Mouse (Mus musculus): ENCODE data around the gene Serpinb9f.
"Not testable (repeated sequence)": the region's sequence is repeated elsewhere in the genome, so short reads cannot be mapped to it uniquely, and the experiment has no call there.

Gene Serpinb9f

DNA sequence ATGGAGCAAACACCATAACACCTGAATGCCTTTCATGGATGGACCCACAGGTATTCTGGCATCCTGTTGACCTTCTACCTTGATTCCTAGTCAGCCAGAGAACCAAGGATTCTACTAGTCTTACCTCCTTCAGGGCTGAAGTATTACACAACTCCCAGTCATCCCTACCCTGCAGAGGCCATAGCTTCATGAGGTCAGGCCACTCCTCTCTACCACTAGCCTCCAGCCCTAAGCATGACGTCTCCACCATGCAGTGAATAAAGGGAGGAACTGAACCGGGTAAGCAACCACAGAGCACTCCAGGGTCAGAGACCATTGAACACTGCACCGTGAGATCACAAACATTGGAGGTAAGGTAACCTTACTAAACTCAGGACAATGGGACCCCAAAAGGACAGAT, at the start of gene Serpinb9f:
Gene Serpinb9f (plus strand): TSS at position 301 of the 400 bp plus-strand sequence.
- DNase-seq (ENCODE audit: low spot score in 2 of 2): not testable (repeated sequence)

DNA sequence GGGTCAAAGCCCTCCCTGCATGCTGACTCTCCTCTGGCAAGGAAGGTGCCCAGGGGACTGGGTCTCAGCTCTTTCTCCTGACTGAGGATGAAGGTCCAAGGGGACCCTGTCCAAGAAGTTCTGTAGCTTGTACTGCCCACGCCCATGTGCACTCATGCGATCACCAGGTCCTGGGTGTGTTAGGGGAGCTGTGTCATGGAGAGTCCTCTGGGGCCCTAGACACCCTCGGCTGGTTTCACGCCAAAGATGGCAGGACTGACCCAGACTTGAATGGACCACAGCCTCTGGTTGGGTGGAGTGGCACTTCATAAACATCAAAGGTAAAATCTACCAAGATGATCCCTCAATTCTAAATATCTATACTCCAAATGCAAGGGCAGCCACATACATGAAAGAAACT, 15.2 kb upstream of the Serpinb9f start:
- DNase-seq (ENCODE audit: low spot score in 2 of 2): not testable (repeated sequence)

DNA sequence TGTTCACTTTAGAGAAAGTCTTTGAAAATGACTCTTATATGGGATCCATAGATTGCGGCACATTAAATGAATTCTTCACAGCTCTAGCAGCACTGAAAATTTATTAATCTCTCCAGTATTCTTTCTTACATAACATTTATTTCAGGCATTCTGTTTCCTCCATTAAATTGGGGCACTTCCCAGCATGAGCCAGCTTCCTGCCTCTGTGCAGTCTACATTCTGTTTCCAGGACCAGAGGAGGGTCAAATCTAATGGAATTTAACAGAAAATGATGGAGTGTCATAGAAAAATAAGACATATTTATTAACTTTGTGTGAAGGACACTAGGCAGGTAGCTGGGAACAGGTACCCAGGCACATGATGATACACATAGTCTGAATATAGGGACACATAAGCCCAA, 32.8 kb downstream of the Serpinb9f start:
- not testable (repeated sequence) for DNase-seq (ENCODE audit: low spot score in 2 of 2)
